Mouse (Mus musculus): ENCODE measurements around the gene Blcap. TPM values are rescaled to one million over a fixed set of nuclear protein-coding genes. Genes with fewer than 3 reads are reported as not detected.

The Blcap gene
- polyA plus RNA-seq, 1 experiment = 61.9 TPM

DNA sequence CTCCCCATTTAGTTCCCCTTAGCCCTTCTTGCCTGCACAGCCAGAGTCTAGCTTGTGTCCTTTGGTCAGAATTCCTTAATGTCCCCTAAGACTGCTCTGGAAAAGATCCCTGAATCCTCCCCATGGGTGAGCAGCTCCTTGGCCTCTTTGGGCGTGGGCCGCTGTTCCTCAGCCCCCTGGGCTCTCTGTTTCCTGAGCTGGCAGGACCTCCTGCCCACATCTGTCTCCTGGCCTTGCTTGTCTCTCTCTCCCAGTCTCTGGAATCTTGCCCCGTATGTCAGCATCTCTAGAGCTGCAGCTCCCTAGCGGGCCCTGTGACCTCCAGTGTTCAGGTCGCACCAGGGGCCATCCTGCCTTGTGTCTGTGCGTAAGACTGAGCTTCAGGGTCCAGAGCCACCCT is 51.6 kb downstream of the Blcap start:
- no peak for DNase-seq (ENCODE audit: low spot score)

DNA sequence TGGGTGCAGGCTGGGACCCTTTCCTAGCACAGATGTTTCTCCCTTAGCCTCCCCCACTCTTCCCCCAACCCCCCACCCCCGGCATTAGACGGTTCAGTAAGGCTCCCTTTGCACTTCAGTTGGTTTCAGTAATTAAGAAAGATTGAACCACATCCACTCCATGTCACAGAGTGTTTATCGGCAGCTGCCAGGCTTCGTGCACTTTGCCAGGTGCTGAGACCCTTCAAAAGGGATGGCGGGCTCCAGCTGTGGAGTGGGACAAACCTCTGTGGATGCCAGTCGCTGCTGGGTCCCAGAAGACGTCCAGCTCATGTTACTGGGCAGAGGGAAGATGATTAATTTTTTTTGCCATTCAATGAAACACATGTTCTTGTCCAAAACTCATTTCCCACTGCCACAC is 52.6 kb downstream of the Blcap start:
- no peak for DNase-seq (ENCODE audit: low spot score)

DNA sequence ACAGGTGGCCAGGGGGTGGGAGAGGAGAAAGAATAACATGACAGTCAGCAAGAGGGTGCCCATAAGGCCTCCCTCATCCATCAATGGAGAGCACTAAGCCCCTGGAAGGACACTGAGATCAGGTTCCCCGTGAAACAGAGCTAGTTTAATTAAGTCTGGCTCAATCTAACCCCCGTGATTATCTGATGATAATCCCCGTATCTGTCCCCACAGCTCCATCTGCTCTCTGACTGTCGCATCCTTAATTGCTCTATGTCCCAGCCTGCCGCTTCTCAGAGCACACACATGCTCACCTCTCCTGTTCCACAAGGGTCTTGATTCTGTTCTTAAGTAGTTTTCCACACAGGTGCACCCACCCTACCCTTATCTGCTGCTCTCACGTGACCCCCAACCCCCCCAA is 53.5 kb downstream of the Blcap start:
- DNase-seq (ENCODE audit: low spot score) = no peak

DNA sequence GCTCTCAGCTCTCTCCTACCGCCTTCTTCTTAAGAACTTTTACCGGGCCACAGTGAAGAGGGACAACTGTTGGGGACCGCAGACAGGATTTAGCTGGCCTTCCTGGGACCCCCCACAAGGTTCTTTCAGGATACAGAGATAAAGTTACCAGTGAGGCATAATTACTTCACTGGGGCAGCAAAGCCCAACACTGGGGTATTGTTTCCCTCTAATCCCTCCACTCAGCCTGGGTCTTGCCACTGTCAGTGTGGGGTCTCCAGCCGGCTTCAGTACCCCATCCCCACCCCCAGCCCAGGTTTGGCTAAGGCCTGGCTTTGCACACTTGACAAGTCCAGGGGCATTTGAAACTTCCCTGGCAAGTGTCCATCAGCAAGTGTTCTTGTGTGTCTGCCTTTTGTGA is 56.7 kb downstream of the Blcap start:
- no peak for DNase-seq (ENCODE audit: low spot score)

DNA sequence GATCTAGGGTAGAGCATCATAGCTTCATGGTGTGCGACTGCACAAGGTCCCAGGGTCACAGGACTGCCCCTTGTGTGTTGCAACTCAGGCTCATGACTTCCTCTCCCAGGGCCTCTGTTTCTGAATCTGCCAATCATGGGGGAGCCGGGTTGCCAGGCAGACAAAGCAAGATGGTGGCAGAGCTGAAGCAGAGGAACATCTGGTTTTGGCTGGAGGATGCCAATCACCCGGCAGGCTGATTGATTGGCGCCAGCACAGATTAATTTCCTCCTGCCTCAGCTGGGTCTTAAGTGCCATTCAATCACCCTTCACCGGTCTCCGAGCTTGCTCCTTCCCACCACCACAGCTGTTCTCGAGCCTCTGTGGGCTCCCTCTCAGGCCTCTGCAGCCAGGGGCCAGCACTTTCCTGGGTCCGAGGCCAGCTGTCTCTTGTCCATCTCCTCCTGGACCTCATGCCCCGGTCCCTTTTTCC is 57.3 kb downstream of the Blcap start:
- DNase-seq (ENCODE audit: low spot score) = no peak

DNA sequence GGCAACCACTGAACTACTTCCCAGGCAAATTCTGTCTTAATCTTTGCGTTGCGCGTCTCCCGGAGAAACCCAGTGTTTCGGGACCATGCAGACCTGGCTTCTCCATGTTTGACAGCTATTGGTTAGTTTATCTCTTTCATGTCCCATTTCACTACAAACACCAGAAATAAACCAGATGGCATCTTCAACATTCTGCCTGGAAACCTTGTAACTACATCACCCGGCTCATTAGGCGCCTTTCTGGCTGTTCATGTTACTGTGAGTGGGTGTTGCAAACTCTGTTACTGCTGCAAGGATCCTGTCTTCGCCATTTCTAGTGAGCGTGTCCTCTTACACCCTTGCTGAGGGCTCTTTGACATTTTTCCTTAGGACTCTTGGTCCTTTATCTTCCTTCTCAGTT is 58.2 kb downstream of the Blcap start:
- DNase-seq (ENCODE audit: low spot score) = no peak

DNA sequence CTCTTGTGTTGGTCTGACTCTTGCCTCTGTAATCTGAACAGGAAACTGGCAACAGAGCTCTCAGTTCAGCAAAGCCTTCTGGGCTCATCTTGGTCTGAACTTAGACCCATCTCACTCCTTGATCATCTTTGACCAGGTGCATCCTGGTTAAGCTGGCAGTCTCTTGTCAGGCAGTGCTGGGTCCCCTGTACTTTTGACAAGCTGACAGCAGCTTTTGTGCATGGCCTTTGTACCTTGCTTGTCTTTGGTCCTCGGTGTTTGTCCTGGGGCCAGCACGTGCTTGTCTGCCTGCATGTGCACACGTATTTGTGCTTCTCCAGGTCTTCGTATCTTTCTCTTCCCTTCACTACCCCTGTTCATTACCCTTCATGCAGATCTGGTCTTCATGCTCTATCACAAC is 61.0 kb downstream of the Blcap start:
- DNase-seq (ENCODE audit: low spot score) = no peak

DNA sequence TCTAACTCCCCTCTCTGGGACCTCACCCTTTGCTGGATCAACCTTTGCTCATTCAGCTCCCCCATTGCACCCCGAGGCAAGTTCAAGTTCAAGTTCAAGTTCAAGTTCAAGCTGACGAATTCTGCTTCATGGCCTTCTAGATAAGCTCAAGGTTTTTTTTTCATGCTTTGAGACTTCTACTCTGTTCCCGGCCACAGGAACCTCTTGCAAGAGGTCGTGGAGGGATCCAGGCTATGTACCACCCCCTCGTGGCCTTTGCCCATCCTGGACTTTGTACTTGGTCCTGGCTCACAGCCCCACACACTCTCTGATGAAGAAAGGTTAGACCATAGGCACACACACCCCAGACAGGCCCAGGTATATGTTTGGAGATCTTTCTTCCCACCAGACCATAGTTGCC is 61.9 kb downstream of the Blcap start:
- no peak for DNase-seq (ENCODE audit: low spot score)

DNA sequence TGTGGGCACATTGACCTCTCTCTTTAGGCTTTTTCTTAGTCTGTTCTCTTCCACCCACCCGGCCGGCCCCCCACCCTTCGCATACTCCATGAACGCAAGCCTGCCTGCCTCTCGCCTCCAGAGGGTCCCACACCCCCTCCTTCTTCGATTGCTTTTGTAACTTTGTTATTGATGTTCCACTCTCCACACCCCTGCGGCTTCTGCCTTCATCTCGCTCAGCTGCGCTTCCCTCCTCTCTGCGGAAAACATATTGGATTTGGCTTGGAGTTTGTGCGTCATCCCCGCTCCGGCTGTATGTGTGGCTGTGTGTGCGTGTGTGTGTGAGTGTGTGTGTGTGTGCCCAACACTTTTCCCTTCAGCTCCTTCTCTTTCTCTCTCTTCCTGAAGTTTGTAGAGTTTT is 64.3 kb downstream of the Blcap start:
- no peak for DNase-seq (ENCODE audit: low spot score)

Other genes starting within 250 kb of the Blcap start
- gene Ghrh, start 223.8 kb downstream of the Blcap start, polyA plus RNA-seq (2012; rRNA removed) = not detected in 2 replicates
- gene Manbal, start 203.7 kb downstream of the Blcap start, polyA plus RNA-seq (2012; rRNA removed) = 115 and 117 TPM in 2 replicates
- 63.4 and 72.7 TPM in 2 replicates for gene Src, start 152.8 kb downstream of the Blcap start, polyA plus RNA-seq (2012; rRNA removed)
- 7.4 and 28.8 TPM in 2 replicates for gene Nnat, start 11.2 kb downstream of the Blcap start, polyA plus RNA-seq (2012; rRNA removed)
- gene Ctnnbl1, start 166.1 kb upstream of the Blcap start, polyA plus RNA-seq (2012; rRNA removed) = 19.3 and 22.1 TPM in 2 replicates

All from urinary bladder, adult 2 months (tissue).